Mouse (Mus musculus): Measurements from ENCODE around the gene Arih2. TPM values are rescaled to one million over a fixed set of nuclear protein-coding genes. Genes with fewer than 3 reads are reported as not detected.

Arih2 gene
- polyA plus RNA-seq, 1 experiment from 2014 or later: 41.6 TPM

- H3K4me3 ChIP-seq (ENCODE audit: low read depth, low read length): peak overlapping the region; percentile 53
- ATAC-seq (ENCODE audit: low FRiP score): no peak
- peak overlapping the region; percentile 74 for H3K9ac ChIP-seq (ENCODE audit: low read depth, low read length)
- H3K4me2 ChIP-seq (replicated peaks; ENCODE audit: low read depth, low read length): peak overlapping the region; percentile 93
- DNase-seq (ENCODE audit: low spot score): no peak
- 14% methylated on average over 35 of the region's 35 CpGs for WGBS
- H3K4me1 ChIP-seq (replicated peaks; ENCODE audit: control insufficient read depth, insufficient read depth, low read length): peaks cover 16% of the 10 kb centered on the region
- no peaks in the 10 kb centered on the region for H3K9me3 ChIP-seq (ENCODE audit: control insufficient read depth, low read length)
- H3K36me3 ChIP-seq (ENCODE audit: control insufficient read depth, insufficient read depth, low read length): peaks cover 5% of the 10 kb centered on the region; the same call in 1 of the 2 replicates
- no peaks in the 10 kb centered on the region for H3K27me3 ChIP-seq (ENCODE audit: control insufficient read depth, insufficient read depth, low read length)
- H3K27ac ChIP-seq (ENCODE audit: low read depth, low read length): peak overlapping the region; percentile 88
Measured at GRCm38 (mm10) chr9:108565881-108566814, 83.0 kb downstream of the Arih2 start.

GRCm38 (mm10) chr9:108564131-108564530, 85.1 kb downstream of the Arih2 start:
- H3K27ac ChIP-seq (ENCODE audit: low read depth, low read length): no peak overlapping the region
- H3K27me3 ChIP-seq (ENCODE audit: control insufficient read depth, insufficient read depth, low read length): no peaks in the 10 kb centered on the region
- peaks cover 12% of the 10 kb centered on the region for H3K4me1 ChIP-seq (replicated peaks; ENCODE audit: control insufficient read depth, insufficient read depth, low read length)
- H3K9ac ChIP-seq (ENCODE audit: low read depth, low read length): no peak overlapping the region
- H3K36me3 ChIP-seq (ENCODE audit: control insufficient read depth, insufficient read depth, low read length): peaks cover 5% of the 10 kb centered on the region; the same call in 1 of the 2 replicates
- no peaks in the 10 kb centered on the region for H3K9me3 ChIP-seq (ENCODE audit: control insufficient read depth, low read length)
- DNase-seq (ENCODE audit: low spot score): no peak
- WGBS: 91% methylated on average over 7 of the region's 7 CpGs
- H3K4me2 ChIP-seq (replicated peaks; ENCODE audit: low read depth, low read length): no peak overlapping the region
- ATAC-seq (ENCODE audit: low FRiP score): no peak
- H3K4me3 ChIP-seq (ENCODE audit: low read depth, low read length): no peak overlapping the region

- H3K9me3 ChIP-seq (ENCODE audit: control insufficient read depth, low read length): no peaks in the 10 kb centered on the region
- peaks cover 5% of the 10 kb centered on the region; the same call in 1 of the 2 replicates for H3K36me3 ChIP-seq (ENCODE audit: control insufficient read depth, insufficient read depth, low read length)
Measured at GRCm38 (mm10) chr9:108563671-108564070, 85.5 kb downstream of the Arih2 start.

GRCm38 (mm10) chr9:108560227-108560841, 88.9 kb downstream of the Arih2 start, which contains the start of gene Impdh2:
TSS of gene Impdh2 (plus strand) at chr9:108560286.
- peak; percentile 99 for ATAC-seq (ENCODE audit: low FRiP score)
- peak; percentile 99 for DNase-seq (ENCODE audit: low spot score)
- Histone ChIP-seq H3K4me1 (replicated peaks; ENCODE audit: control insufficient read depth, insufficient read depth, low read length) (no peaks in the 10 kb centered on the region), H3K36me3 (ENCODE audit: control insufficient read depth, insufficient read depth, low read length) (peaks cover 24% of the 10 kb centered on the region), H3K4me3 (ENCODE audit: low read depth, low read length) (peak within 1 kb of the TSS; percentile 43), H3K9me3 (ENCODE audit: control insufficient read depth, low read length) (no peaks in the 10 kb centered on the region), H3K4me2 (replicated peaks; ENCODE audit: low read depth, low read length) (peak within 1 kb of the TSS; percentile 62), H3K9ac (ENCODE audit: low read depth, low read length) (peak within 1 kb of the TSS; percentile 68), H3K27me3 (ENCODE audit: control insufficient read depth, insufficient read depth, low read length) (no peaks in the 10 kb centered on the region), H3K27ac (ENCODE audit: low read depth, low read length) (peak within 1 kb of the TSS; percentile 54; the same call in 1 of the 2 replicates)
- WGBS: under 1% methylated on average over 50 of the region's 53 CpGs

More at GRCm38 (mm10) chr9:108563671-108564070, 85.5 kb downstream of the Arih2 start:
- Histone ChIP-seq H3K27me3 (ENCODE audit: control insufficient read depth, insufficient read depth, low read length) (no peaks in the 10 kb centered on the region), H3K4me3 (ENCODE audit: low read depth, low read length) (no peak overlapping the region), H3K27ac (ENCODE audit: low read depth, low read length) (no peak overlapping the region), H3K4me2 (replicated peaks; ENCODE audit: low read depth, low read length) (no peak overlapping the region), H3K4me1 (replicated peaks; ENCODE audit: control insufficient read depth, insufficient read depth, low read length) (peaks cover 12% of the 10 kb centered on the region), H3K9ac (ENCODE audit: low read depth, low read length) (no peak overlapping the region)
- 91% methylated on average over 8 of the region's 8 CpGs for WGBS
- DNase-seq (ENCODE audit: low spot score) (no peak), ATAC-seq (ENCODE audit: low FRiP score) (no peak)

- H3K27ac ChIP-seq (ENCODE audit: low read depth, low read length): no peak overlapping the region
- ATAC-seq (ENCODE audit: low FRiP score) (no peak), DNase-seq (ENCODE audit: low spot score) (no peak)
- H3K9me3 ChIP-seq (ENCODE audit: control insufficient read depth, low read length): no peaks in the 10 kb centered on the region
- no peak overlapping the region for H3K4me3 ChIP-seq (ENCODE audit: low read depth, low read length)
- peaks cover 27% of the 10 kb centered on the region for H3K36me3 ChIP-seq (ENCODE audit: control insufficient read depth, insufficient read depth, low read length)
- 97% methylated on average over 4 of the region's 4 CpGs for WGBS
- H3K4me2 ChIP-seq (replicated peaks; ENCODE audit: low read depth, low read length): no peak overlapping the region
- H3K27me3 ChIP-seq (ENCODE audit: control insufficient read depth, insufficient read depth, low read length): no peaks in the 10 kb centered on the region
- no peaks in the 10 kb centered on the region for H3K4me1 ChIP-seq (replicated peaks; ENCODE audit: control insufficient read depth, insufficient read depth, low read length)
- no peak overlapping the region for H3K9ac ChIP-seq (ENCODE audit: low read depth, low read length)
Measured at GRCm38 (mm10) chr9:108559169-108559568, 90.0 kb downstream of the Arih2 start.

MicroRNA genes within 50 kb of the gene (microRNA counts, 519-probe panel; counts per million panel counts)
- microRNA mmu-miR-191 (4,696 counts per million, percentile 56 among the panel's probes with 10 or more counts), microRNA mmu-miR-425 (3,467 counts per million, percentile 23 among the panel's probes with 10 or more counts)

Other genes starting within 250 kb of the Arih2 start
- gene Ccdc36, start 220.9 kb downstream of the Arih2 start, polyA plus RNA-seq (2014; fragmentation: Nextera tagmentation; extraction: Ambion mirVana): 1.3 and 1.6 TPM in 2 replicates
- gene BC048562, start 212.9 kb downstream of the Arih2 start, polyA plus RNA-seq (2014; fragmentation: Nextera tagmentation; extraction: Ambion mirVana): not detected in 2 replicates
- 44.1 TPM in 2 replicates for gene Ccdc71, start 188.9 kb downstream of the Arih2 start, polyA plus RNA-seq (2014; fragmentation: Nextera tagmentation; extraction: Ambion mirVana)
- gene Klhdc8b, start 187.8 kb downstream of the Arih2 start, polyA plus RNA-seq (2014; fragmentation: Nextera tagmentation; extraction: Ambion mirVana): 23.8 and 28.8 TPM in 2 replicates
- gene Lamb2, start 169.7 kb downstream of the Arih2 start, polyA plus RNA-seq (2014; fragmentation: Nextera tagmentation; extraction: Ambion mirVana): 11.3 and 13.4 TPM in 2 replicates
- 58.9 and 60.4 TPM in 2 replicates for gene Usp19, start 158.8 kb downstream of the Arih2 start, polyA plus RNA-seq (2014; fragmentation: Nextera tagmentation; extraction: Ambion mirVana)
- gene Qars, start 141.7 kb downstream of the Arih2 start, polyA plus RNA-seq (2014; fragmentation: Nextera tagmentation; extraction: Ambion mirVana): 98.1 and 101 TPM in 2 replicates
- 154 and 166 TPM in 2 replicates for gene Qrich1, start 132.6 kb downstream of the Arih2 start, polyA plus RNA-seq (2014; fragmentation: Nextera tagmentation; extraction: Ambion mirVana)
- gene Impdh2, start 89.1 kb downstream of the Arih2 start, polyA plus RNA-seq (2014; fragmentation: Nextera tagmentation; extraction: Ambion mirVana): 163 and 169 TPM in 2 replicates
- 58.8 and 59.4 TPM in 2 replicates for gene Ndufaf3, start 82.0 kb downstream of the Arih2 start, polyA plus RNA-seq (2014; fragmentation: Nextera tagmentation; extraction: Ambion mirVana)
- gene Dalrd3, start 79.5 kb downstream of the Arih2 start, polyA plus RNA-seq (2014; fragmentation: Nextera tagmentation; extraction: Ambion mirVana): 175 and 177 TPM in 2 replicates
- gene Wdr6, start 70.6 kb downstream of the Arih2 start, polyA plus RNA-seq (2014; fragmentation: Nextera tagmentation; extraction: Ambion mirVana): 114 and 124 TPM in 2 replicates
- 6.7 and 8.6 TPM in 2 replicates for gene P4htm, start 51.7 kb downstream of the Arih2 start, polyA plus RNA-seq (2014; fragmentation: Nextera tagmentation; extraction: Ambion mirVana)
- gene Slc25a20, start 12.7 kb upstream of the Arih2 start, polyA plus RNA-seq (2014; fragmentation: Nextera tagmentation; extraction: Ambion mirVana): 22.8 and 27.5 TPM in 2 replicates
- 45.0 and 52.0 TPM in 2 replicates for gene Prkar2a, start 39.9 kb upstream of the Arih2 start, polyA plus RNA-seq (2014; fragmentation: Nextera tagmentation; extraction: Ambion mirVana)
- gene Ip6k2, start 134.4 kb upstream of the Arih2 start, polyA plus RNA-seq (2014; fragmentation: Nextera tagmentation; extraction: Ambion mirVana): 122 and 136 TPM in 2 replicates
- gene Nckipsd, start 159.0 kb upstream of the Arih2 start, polyA plus RNA-seq (2014; fragmentation: Nextera tagmentation; extraction: Ambion mirVana): 10.5 and 13.0 TPM in 2 replicates
- 10.1 and 16.8 TPM in 2 replicates for gene Celsr3, start 176.9 kb upstream of the Arih2 start, polyA plus RNA-seq (2014; fragmentation: Nextera tagmentation; extraction: Ambion mirVana)
- 9.8 and 13.7 TPM in 2 replicates for gene Slc26a6, start 203.9 kb upstream of the Arih2 start, polyA plus RNA-seq (2014; fragmentation: Nextera tagmentation; extraction: Ambion mirVana)

All from hindbrain, embryonic 11.5 days (tissue).